Mouse (Mus musculus) liver, embryonic 12.5 days (tissue): Measurements from ENCODE around the gene Dglucy. TPM values are rescaled to one million over a fixed set of nuclear protein-coding genes. Genes with fewer than 3 reads are reported as not detected.

Experiments
- ATAC-seq: fragments of 200-750 bp; cut with Nextera tagmentation; 2 replicates; pipeline ENCODE4 v1.8.0; 2017; ENCODE audit warnings: moderate number of reproducible peaks, mild to moderate bottlenecking, moderate library complexity
- H3K27ac ChIP-seq: fragments of 300-500 bp; sonication (generic); 2 replicates; pipeline ENCODE4 v1.5.1; 2016; ENCODE audit warnings: mild to moderate bottlenecking
- H3K27me3 ChIP-seq: fragments of 300-500 bp; sonication (generic); replicated peaks from 2 replicates; pipeline ENCODE4 v1.6.1; 2016; ENCODE audit warnings: mild to moderate bottlenecking, moderate library complexity
- H3K36me3 ChIP-seq: fragments of 300-500 bp; sonication (generic); 2 replicates; pipeline ENCODE4 v1.6.1; 2016; ENCODE audit warnings: mild to moderate bottlenecking, moderate library complexity
- H3K4me1 ChIP-seq: fragments of 300-500 bp; sonication (generic); 2 replicates; pipeline ENCODE4 v1.6.1; 2016
- H3K4me2 ChIP-seq: fragments of 300-500 bp; sonication (generic); 2 replicates; pipeline ENCODE4 v1.6.1; 2016; ENCODE audit warnings: mild to moderate bottlenecking, moderate library complexity
- H3K4me3 ChIP-seq: fragments of 300-500 bp; sonication (generic); 2 replicates; pipeline ENCODE4 v1.5.1; 2016; ENCODE audit warnings: mild to moderate bottlenecking, moderate library complexity
- H3K9ac ChIP-seq: fragments of 300-500 bp; sonication (generic); 2 replicates; pipeline ENCODE4 v1.6.1; 2016; ENCODE audit warnings: mild to moderate bottlenecking, moderate library complexity
- H3K9me3 ChIP-seq: fragments of 300-500 bp; sonication (generic); replicated peaks from 2 replicates; pipeline ENCODE4 v1.6.1; 2016; ENCODE audit warnings: mild to moderate bottlenecking, moderate library complexity
- WGBS: fragments of 180-500 bp; shearing (Covaris S2); methylation state at CpG from one replicate; pipeline ENCODE4 v1.1.7; 2016; ENCODE audit not compliant: insufficient replicate concordance; 5-methylcytosine and 5-hydroxymethylcytosine counted together
- polyA plus RNA-seq: library from polyadenylated mRNA; unstranded; fragments of >200 nt; fragmentation: Nextera tagmentation; extraction: Ambion mirVana; gene quantifications from 2 replicates; pipeline ENCODE4 v1.2.1, GENCODE M21; 2016

Dglucy gene
- 0.64 and 0.90 TPM in 2 replicates for polyA plus RNA-seq

- no peak for ATAC-seq
- 55% methylated on average over 12 of the region's 12 CpGs for WGBS
- no peaks in the 10 kb centered on the region for H3K36me3 ChIP-seq
- H3K4me3 ChIP-seq, result 0 out of 2 replicates have a peak within 1 kb of the TSS, but pooled peaks have one; percentile 1
- no peak within 1 kb of the TSS for H3K27ac ChIP-seq
- no peaks in the 10 kb centered on the region for H3K9me3 ChIP-seq
- H3K4me1 ChIP-seq, result no peaks in the 10 kb centered on the region; the same call in 1 of the 2 replicates
- peak within 1 kb of the TSS; percentile 19 for H3K4me2 ChIP-seq
- H3K27me3 ChIP-seq, result no peaks in the 10 kb centered on the region
- H3K9ac ChIP-seq, result no peak within 1 kb of the TSS
Observed at GRCm38 (mm10) chr12:100778934-100779865, at the start of gene Dglucy. Dglucy (plus strand) TSS chr12:100779057.

- Histone ChIP-seq H3K27me3 (no peaks in the 10 kb centered on the region), H3K9ac (no peak overlapping the region), H3K36me3 (no peaks in the 10 kb centered on the region), H3K27ac (no peak overlapping the region), H3K4me1 (no peaks in the 10 kb centered on the region), H3K4me2 (no peak overlapping the region), H3K4me3 (no peak overlapping the region), H3K9me3 (no peaks in the 10 kb centered on the region)
- no peak for ATAC-seq
- WGBS, result 63% methylated on average over 5 of the region's 5 CpGs
Observed at GRCm38 (mm10) chr12:100735156-100735555, 43.7 kb upstream of the Dglucy start.

GRCm38 (mm10) chr12:100735581-100735980 lies 43.3 kb upstream of the Dglucy start:
- Histone ChIP-seq H3K4me1 (no peaks in the 10 kb centered on the region), H3K27me3 (no peaks in the 10 kb centered on the region), H3K4me2 (no peak overlapping the region), H3K36me3 (no peaks in the 10 kb centered on the region), H3K27ac (no peak overlapping the region), H3K9ac (no peak overlapping the region), H3K4me3 (no peak overlapping the region), H3K9me3 (no peaks in the 10 kb centered on the region)
- WGBS, result 75% methylated on average over 2 of the region's 2 CpGs
- no peak for ATAC-seq

GRCm38 (mm10) chr12:100738498-100738897 lies 40.4 kb upstream of the Dglucy start:
- WGBS, result 63% methylated on average over 3 of the region's 3 CpGs
- H3K9me3 ChIP-seq, result no peaks in the 10 kb centered on the region
- H3K4me3 ChIP-seq, result no peak overlapping the region
- H3K27me3 ChIP-seq, result no peaks in the 10 kb centered on the region
- H3K36me3 ChIP-seq, result no peaks in the 10 kb centered on the region
- H3K27ac ChIP-seq, result no peak overlapping the region
- H3K4me1 ChIP-seq, result no peaks in the 10 kb centered on the region
- H3K9ac ChIP-seq, result no peak overlapping the region
- H3K4me2 ChIP-seq, result no peak overlapping the region
- ATAC-seq, result no peak

- no peak overlapping the region for H3K4me3 ChIP-seq
- no peak overlapping the region for H3K9ac ChIP-seq
- H3K4me2 ChIP-seq, result no peak overlapping the region
- no peaks in the 10 kb centered on the region for H3K36me3 ChIP-seq
- H3K9me3 ChIP-seq, result no peaks in the 10 kb centered on the region
- ATAC-seq, result no peak
- no peaks in the 10 kb centered on the region for H3K4me1 ChIP-seq
- H3K27ac ChIP-seq, result no peak overlapping the region
- no peaks in the 10 kb centered on the region for H3K27me3 ChIP-seq
- WGBS, result 75% methylated on average over 4 of the region's 4 CpGs
Observed at GRCm38 (mm10) chr12:100739011-100739570, 39.8 kb upstream of the Dglucy start.

- ATAC-seq, result no peak
- WGBS, result 75% methylated on average over 5 of the region's 5 CpGs
- H3K36me3 ChIP-seq, result no peaks in the 10 kb centered on the region
- no peak overlapping the region for H3K27ac ChIP-seq
- H3K9ac ChIP-seq, result no peak overlapping the region
- H3K27me3 ChIP-seq, result no peaks in the 10 kb centered on the region
- no peak overlapping the region for H3K4me2 ChIP-seq
- no peak overlapping the region for H3K4me3 ChIP-seq
- H3K4me1 ChIP-seq, result no peaks in the 10 kb centered on the region
- no peaks in the 10 kb centered on the region for H3K9me3 ChIP-seq
Observed at GRCm38 (mm10) chr12:100740313-100740712, 38.5 kb upstream of the Dglucy start.

- H3K36me3 ChIP-seq, result no peaks in the 10 kb centered on the region
- H3K4me2 ChIP-seq, result no peak overlapping the region
- H3K9me3 ChIP-seq, result no peaks in the 10 kb centered on the region
- H3K27ac ChIP-seq, result no peak overlapping the region
- no peak overlapping the region for H3K4me3 ChIP-seq
- H3K9ac ChIP-seq, result no peak overlapping the region
- no peaks in the 10 kb centered on the region for H3K27me3 ChIP-seq
- H3K4me1 ChIP-seq, result no peaks in the 10 kb centered on the region
- WGBS, result 43% methylated on average over 2 of the region's 2 CpGs
- no peak for ATAC-seq
Observed at GRCm38 (mm10) chr12:100742468-100742867, 36.4 kb upstream of the Dglucy start.

GRCm38 (mm10) chr12:100752977-100753376 lies 25.9 kb upstream of the Dglucy start:
- ATAC-seq, result no peak
- Histone ChIP-seq H3K4me3 (no peak overlapping the region), H3K36me3 (no peaks in the 10 kb centered on the region), H3K9me3 (no peaks in the 10 kb centered on the region), H3K4me1 (no peaks in the 10 kb centered on the region), H3K27ac (no peak overlapping the region), H3K9ac (no peak overlapping the region), H3K27me3 (no peaks in the 10 kb centered on the region), H3K4me2 (no peak overlapping the region)
- 8% methylated on average over 1 of the region's 1 CpGs for WGBS

GRCm38 (mm10) chr12:100753716-100754115 lies 25.1 kb upstream of the Dglucy start:
- Histone ChIP-seq H3K36me3 (no peaks in the 10 kb centered on the region), H3K4me2 (no peak overlapping the region), H3K27me3 (no peaks in the 10 kb centered on the region), H3K27ac (no peak overlapping the region), H3K9ac (no peak overlapping the region), H3K4me3 (no peak overlapping the region), H3K4me1 (no peaks in the 10 kb centered on the region), H3K9me3 (no peaks in the 10 kb centered on the region)
- no peak for ATAC-seq
- 67% methylated on average over 1 of the region's 1 CpGs for WGBS

- Histone ChIP-seq H3K4me1 (no peaks in the 10 kb centered on the region), H3K9ac (no peak overlapping the region), H3K4me2 (no peak overlapping the region), H3K36me3 (no peaks in the 10 kb centered on the region), H3K27ac (no peak overlapping the region), H3K4me3 (no peak overlapping the region), H3K27me3 (no peaks in the 10 kb centered on the region), H3K9me3 (no peaks in the 10 kb centered on the region)
- no peak for ATAC-seq
- WGBS, result 63% methylated on average over 4 of the region's 4 CpGs
Observed at GRCm38 (mm10) chr12:100757427-100757826, 21.4 kb upstream of the Dglucy start.

- H3K36me3 ChIP-seq, result no peaks in the 10 kb centered on the region
- ATAC-seq, result no peak
- H3K4me1 ChIP-seq, result peaks cover 4% of the 10 kb centered on the region; the same call in 1 of the 2 replicates
- no peak overlapping the region for H3K4me3 ChIP-seq
- no peak overlapping the region for H3K27ac ChIP-seq
- no peak overlapping the region for H3K4me2 ChIP-seq
- no peak overlapping the region for H3K9ac ChIP-seq
- WGBS, result 58% methylated on average over 11 of the region's 11 CpGs
- no peaks in the 10 kb centered on the region for H3K27me3 ChIP-seq
- no peaks in the 10 kb centered on the region for H3K9me3 ChIP-seq
Observed at GRCm38 (mm10) chr12:100762663-100763425, 16.0 kb upstream of the Dglucy start.
